Mouse (Mus musculus): ENCODE results near the gene Zfp652.
"Not testable (repeated sequence)": the region's sequence is repeated elsewhere in the genome, so short reads cannot be mapped to it uniquely, and the experiment has no call there.

The Zfp652 gene

DNA sequence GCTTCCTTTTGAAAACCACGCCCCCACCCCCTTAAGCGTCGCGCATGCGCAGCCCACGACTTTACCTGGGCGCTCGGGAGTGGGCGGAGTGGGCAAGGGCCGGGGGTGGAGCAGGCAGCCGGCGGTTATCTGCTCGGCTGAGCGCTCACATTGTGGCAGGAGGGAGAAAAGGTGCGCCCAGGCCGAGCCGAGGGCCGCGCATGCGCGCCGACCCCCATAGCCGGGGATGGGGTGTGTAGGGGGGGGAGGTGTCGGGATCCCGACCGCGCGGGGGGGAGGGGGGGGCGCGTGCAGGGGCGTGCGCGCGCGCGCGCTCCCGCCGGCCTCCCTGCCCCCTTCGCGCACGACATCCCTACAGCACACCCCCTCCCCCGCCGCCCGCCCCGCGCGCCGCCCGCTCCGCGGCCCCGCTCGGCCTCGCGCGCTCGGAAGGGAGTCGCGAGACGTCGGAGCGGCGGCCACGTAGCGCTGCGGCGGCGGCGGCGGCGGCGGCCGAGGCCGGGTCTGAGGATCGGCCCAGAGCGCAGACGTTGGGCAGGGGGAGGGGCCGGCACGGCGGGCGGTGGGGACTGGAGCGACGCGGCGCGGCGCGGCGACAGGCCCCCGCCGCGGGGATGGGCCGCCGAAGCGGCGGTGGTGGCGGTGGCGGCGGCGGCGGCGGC, at the start of gene Zfp652:
Gene Zfp652, plus strand, starts transcription at position 111 of the 662 bp plus-strand sequence.
- peak; percentile 89 for DNase-seq (ENCODE audit: low read depth, low spot score)

- DNase-seq (ENCODE audit: low read depth, low spot score): peak; percentile 95
These were observed 45.8 kb upstream of the Zfp652 start, which contains the start of gene Phb for GRCm38 (mm10) chr11:95666529-95667149. Gene Phb (plus strand): TSS chr11:95666957.

- no peak for DNase-seq (ENCODE audit: low read depth, low spot score)
These were observed 45.3 kb upstream of the Zfp652 start for GRCm38 (mm10) chr11:95667177-95667576.

- not testable (repeated sequence) for DNase-seq (ENCODE audit: low read depth, low spot score)
These were observed 44.4 kb upstream of the Zfp652 start for GRCm38 (mm10) chr11:95668086-95668485.

- no peak for DNase-seq (ENCODE audit: low read depth, low spot score)
These were observed 37.0 kb upstream of the Zfp652 start for GRCm38 (mm10) chr11:95675498-95675897.

- peak; percentile 57 for DNase-seq (ENCODE audit: low read depth, low spot score)
These were observed 36.2 kb upstream of the Zfp652 start for GRCm38 (mm10) chr11:95676307-95676706.

- DNase-seq (ENCODE audit: low read depth, low spot score): no peak
These were observed 34.4 kb upstream of the Zfp652 start for GRCm38 (mm10) chr11:95677925-95678701.

- no peak for DNase-seq (ENCODE audit: low read depth, low spot score)
These were observed 30.4 kb upstream of the Zfp652 start for GRCm38 (mm10) chr11:95681995-95682601.

GRCm38 (mm10) chr11:95682946-95683345, 29.5 kb upstream of the Zfp652 start:
- DNase-seq (ENCODE audit: low read depth, low spot score): no peak

DNA sequence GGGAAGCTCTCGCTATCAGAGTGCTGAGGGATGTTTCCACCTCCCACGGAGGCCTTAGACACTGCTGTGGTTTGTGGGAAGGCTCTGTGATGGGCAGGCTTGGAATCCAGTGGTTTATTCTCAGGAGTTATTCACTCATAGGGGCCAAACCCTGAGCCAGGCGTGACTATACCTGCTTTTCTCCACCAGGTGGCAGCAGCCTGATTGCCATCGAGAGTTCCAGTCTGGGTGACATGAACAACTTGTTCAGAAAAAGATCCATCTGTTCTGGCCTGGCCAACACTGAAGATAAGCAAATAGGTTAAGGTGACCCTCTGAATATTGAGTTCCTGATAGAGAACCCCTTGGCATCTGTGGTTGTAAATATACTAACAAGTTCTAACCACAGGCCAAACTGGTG, 26.4 kb upstream of the Zfp652 start:
- DNase-seq (ENCODE audit: low read depth, low spot score): peak; percentile 60

- DNase-seq (ENCODE audit: low read depth, low spot score): no peak
These were observed 25.3 kb upstream of the Zfp652 start for GRCm38 (mm10) chr11:95687084-95687656.

GRCm38 (mm10) chr11:95688515-95688914, 24.0 kb upstream of the Zfp652 start:
- DNase-seq (ENCODE audit: low read depth, low spot score): no peak

GRCm38 (mm10) chr11:95688981-95689380, 23.5 kb upstream of the Zfp652 start:
- DNase-seq (ENCODE audit: low read depth, low spot score): no peak

DNA sequence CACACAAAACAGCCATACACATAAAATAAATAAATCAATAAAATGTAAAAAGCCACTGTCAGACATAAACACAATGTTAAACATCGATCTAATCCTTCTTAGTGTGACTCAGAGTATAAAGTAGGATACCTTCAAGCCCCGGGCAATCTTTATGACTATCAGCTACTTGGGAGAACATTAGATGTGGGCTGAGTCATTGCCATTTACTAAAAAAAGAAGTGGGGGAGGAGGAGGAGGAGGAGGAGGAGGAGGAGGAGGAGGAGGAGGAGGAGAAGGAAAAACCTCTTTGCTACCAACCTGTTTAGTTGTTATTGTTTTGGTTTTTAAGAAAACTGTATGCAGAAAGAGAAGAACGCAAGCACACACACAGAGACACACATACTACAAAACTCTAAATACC, 22.9 kb upstream of the Zfp652 start:
- DNase-seq (ENCODE audit: low read depth, low spot score): no peak

DNA sequence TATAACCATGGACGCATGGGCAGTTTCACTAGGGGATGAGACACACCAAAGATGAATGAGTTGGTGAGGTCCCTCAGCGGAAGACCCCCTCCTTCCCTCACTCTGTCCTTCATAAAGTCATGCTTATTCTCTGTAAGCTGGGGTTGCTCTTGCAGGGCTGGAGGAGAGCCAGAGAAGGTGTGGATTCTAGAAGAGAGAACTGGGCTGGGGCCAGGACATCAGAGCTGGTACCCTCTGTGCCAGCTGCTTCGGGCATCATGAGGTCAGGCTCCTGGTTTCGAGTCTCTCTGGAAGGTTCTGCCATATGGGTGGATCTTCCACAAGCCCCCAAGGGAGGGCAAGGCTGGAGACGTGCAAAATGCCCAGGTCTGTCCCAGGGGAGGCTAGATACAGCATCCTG, 13.9 kb upstream of the Zfp652 start:
- no peak for DNase-seq (ENCODE audit: low read depth, low spot score)

GRCm38 (mm10) chr11:95700778-95701739, 11.4 kb upstream of the Zfp652 start:
- DNase-seq (ENCODE audit: low read depth, low spot score): no peak

GRCm38 (mm10) chr11:95704032-95704969, 8.2 kb upstream of the Zfp652 start:
- DNase-seq (ENCODE audit: low read depth, low spot score): no peak

GRCm38 (mm10) chr11:95704970-95705330, 7.5 kb upstream of the Zfp652 start:
- no peak for DNase-seq (ENCODE audit: low read depth, low spot score)

GRCm38 (mm10) chr11:95709534-95710040, 2.9 kb upstream of the Zfp652 start:
- DNase-seq (ENCODE audit: low read depth, low spot score): no peak
